Comparison of ENCODE assay signal across 14 mouse cellular contexts in genomic region chr3:17789454-17790196, GRCm38 (mm10).
DNase-seq lines count a peak whose midpoint lies in the region; ATAC-seq lines count a peak whose summit lies in the region.
"Had no signal": no experiment of that assay in that cellular context is flagged by ENCODE, and none has a peak within 500 bp of the region (broad histone marks: within the 10 kb centered on the region; RNA-seq: fewer than 3 reads in every experiment).

No protein-coding gene starts in this region.

- peak overlapping the region; percentile 95 for H3K4me2 ChIP-seq in forebrain, embryonic 12.5 days
- H3K4me2 ChIP-seq: limb, embryonic 13.5 days; stomach, embryonic 15.5 days had no signal

- peak overlapping the region; percentile 99 for H3K27ac ChIP-seq in forebrain, embryonic 12.5 days
- H3K27ac ChIP-seq in midbrain, embryonic 10.5 days (replicated peaks): peak overlapping the region; percentile 100
- H3K27ac ChIP-seq: embryonic facial prominence, embryonic 13.5 days; limb, embryonic 13.5 days; stomach, embryonic 15.5 days had no signal

- H3K36me3 ChIP-seq in forebrain, embryonic 12.5 days (replicated peaks): no peaks in the 10 kb centered on the region; the same call in 1 of the 2 replicates
- H3K36me3 ChIP-seq in midbrain, embryonic 10.5 days: peaks cover 4% of the 10 kb centered on the region
- H3K36me3 ChIP-seq: embryonic facial prominence, embryonic 13.5 days; limb, embryonic 13.5 days; stomach, embryonic 15.5 days had no signal

- 1% methylated on average over 9 of the region's 9 CpGs for WGBS in forebrain, embryonic 12.5 days
- under 1% methylated on average over 9 of the region's 9 CpGs for WGBS in midbrain, embryonic 10.5 days

- ATAC-seq in forebrain, embryonic 12.5 days (ENCODE audit: low FRiP score): peak; percentile 28
- ATAC-seq in activated CD4-positive, CD25-positive, alpha-beta regulatory T cell, adult 4 months: no peak

- H3K4me1 ChIP-seq in forebrain, embryonic 12.5 days: peaks cover 36% of the 10 kb centered on the region
- peaks cover 34% of the 10 kb centered on the region for H3K4me1 ChIP-seq in midbrain, embryonic 10.5 days

- H3K9ac ChIP-seq in forebrain, embryonic 12.5 days: peak overlapping the region; percentile 93
- H3K9ac ChIP-seq: embryonic facial prominence, embryonic 13.5 days; limb, embryonic 13.5 days; stomach, embryonic 15.5 days had no signal

- no peaks in the 10 kb centered on the region for H3K9me3 ChIP-seq in forebrain, embryonic 12.5 days
- no peaks in the 10 kb centered on the region for H3K9me3 ChIP-seq in midbrain, embryonic 10.5 days (replicated peaks)
- H3K9me3 ChIP-seq: embryonic facial prominence, embryonic 13.5 days; limb, embryonic 13.5 days; stomach, embryonic 15.5 days had no signal

- H3K27me3 ChIP-seq in forebrain, embryonic 12.5 days: no peaks in the 10 kb centered on the region
- peaks cover 16% of the 10 kb centered on the region for H3K27me3 ChIP-seq in midbrain, embryonic 10.5 days (ENCODE audit: low read depth, poor library complexity, severe bottlenecking)

- H3K4me3 ChIP-seq in forebrain, embryonic 12.5 days (replicated peaks): peak overlapping the region; percentile 61
- peak overlapping the region; percentile 91 for H3K4me3 ChIP-seq in midbrain, embryonic 10.5 days
- H3K4me3 ChIP-seq: embryonic facial prominence, embryonic 13.5 days; limb, embryonic 13.5 days; stomach, embryonic 15.5 days had no signal

- DNase-seq in cerebellum, adult 9-11 months: peak; percentile 14
- DNase-seq in cerebellum, adult 8-10 months: no peak
- peak; percentile 53 for DNase-seq in midbrain, embryonic 10.5 days (ENCODE audit: low spot score)
- DNase-seq in retina, embryonic 14.5 days (ENCODE audit: low spot score): peak; percentile 78
- no peak for DNase-seq in layer of hippocampus, postnatal 10 days (ENCODE audit: low spot score in 2 of 2)
- DNase-seq in layer of hippocampus, postnatal 14 days (ENCODE audit: low spot score in 2 of 2): no peak
- DNase-seq: adrenal gland, postnatal 36 days; gastrocnemius, postnatal 10 days; kidney, postnatal 14 days had no signal

Comparison
In these comparisons a context has a peak if more than half of its experiments do, and no peak if none do; other contexts are left out.
1. DNase-seq: peak in cerebellum, adult 9-11 months (single experiment), midbrain, embryonic 10.5 days (single experiment) and retina, embryonic 14.5 days (single experiment); none in cerebellum, adult 8-10 months (single experiment), layer of hippocampus, postnatal 10 days (0 of 2) and layer of hippocampus, postnatal 14 days (0 of 2).